Mouse (Mus musculus) CD8-positive naive resting alpha-beta T cell, adult 2 months (primary cell): Measurements from ENCODE around the gene Slc52a3.
"Not testable (repeated sequence)": the region's sequence is repeated elsewhere in the genome, so short reads cannot be mapped to it uniquely, and the experiment has no call there.

Experiments
- DNase-seq, 2 experiments: peaks; one replicate each; pipeline ENCODE4 v3.0.0; 2022; ENCODE audit warnings: low read depth in 2 of 2, low spot score in 2 of 2

The Slc52a3 gene

GRCm38 (mm10) chr2:151972880-151973594 is 23.3 kb upstream of the Slc52a3 start:
- peak; percentile 32 to 36 for DNase-seq

DNA sequence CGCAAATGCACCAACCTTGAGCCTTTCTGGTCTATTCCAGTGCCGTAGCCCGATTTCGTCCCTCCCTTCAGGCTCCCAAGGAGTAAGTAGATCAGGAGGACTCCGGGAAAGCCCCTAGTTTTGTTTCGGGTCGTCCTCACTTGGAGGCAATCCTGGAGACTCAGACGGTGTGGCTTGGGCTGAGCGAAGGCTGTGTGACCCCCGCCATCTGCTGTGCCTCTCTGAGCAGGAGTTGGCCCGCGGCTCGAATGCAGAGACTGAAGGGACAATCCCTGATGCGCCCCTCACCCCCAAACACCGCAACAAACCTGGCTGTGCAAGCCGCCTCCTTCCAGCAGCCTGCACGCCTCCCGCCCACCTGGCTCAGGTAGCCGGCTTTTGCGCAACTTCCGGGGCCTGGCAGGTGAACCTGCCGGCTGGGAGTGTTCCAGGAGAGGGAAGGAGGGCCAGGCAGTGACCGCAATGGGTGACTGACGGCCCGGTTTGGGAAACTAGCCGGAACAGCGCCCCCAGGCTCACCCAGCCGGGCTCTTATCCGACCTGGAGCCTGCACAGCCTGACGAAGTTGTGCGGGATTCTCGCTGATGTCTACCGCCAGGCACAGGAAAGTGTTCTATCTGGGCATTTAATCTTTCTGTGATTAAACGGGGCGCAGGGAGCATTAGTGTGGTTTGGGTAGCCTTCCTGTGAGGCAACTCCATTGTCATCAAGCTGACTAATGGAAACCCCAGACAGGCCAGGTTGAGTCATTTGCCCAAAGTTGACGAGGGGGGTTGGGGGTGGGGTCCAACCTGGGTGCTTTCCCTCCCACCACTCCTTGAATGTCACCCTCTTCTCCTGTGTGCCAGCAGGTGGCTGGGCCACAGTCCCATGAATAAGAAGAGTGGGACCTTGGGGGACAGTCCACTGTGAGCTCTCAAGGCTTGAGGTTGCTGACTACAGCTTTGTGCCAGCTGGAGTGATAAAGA is 22.4 kb upstream of the Slc52a3 start:
- DNase-seq = no peak

GRCm38 (mm10) chr2:151975295-151975694 is 21.0 kb upstream of the Slc52a3 start:
- DNase-seq = no peak

GRCm38 (mm10) chr2:151976067-151976466 is 20.2 kb upstream of the Slc52a3 start:
- DNase-seq = no peak

- DNase-seq = no peak
Observed at GRCm38 (mm10) chr2:151977689-151978440, 18.4 kb upstream of the Slc52a3 start.

GRCm38 (mm10) chr2:151978494-151978893 is 17.8 kb upstream of the Slc52a3 start:
- DNase-seq = no peak

DNA sequence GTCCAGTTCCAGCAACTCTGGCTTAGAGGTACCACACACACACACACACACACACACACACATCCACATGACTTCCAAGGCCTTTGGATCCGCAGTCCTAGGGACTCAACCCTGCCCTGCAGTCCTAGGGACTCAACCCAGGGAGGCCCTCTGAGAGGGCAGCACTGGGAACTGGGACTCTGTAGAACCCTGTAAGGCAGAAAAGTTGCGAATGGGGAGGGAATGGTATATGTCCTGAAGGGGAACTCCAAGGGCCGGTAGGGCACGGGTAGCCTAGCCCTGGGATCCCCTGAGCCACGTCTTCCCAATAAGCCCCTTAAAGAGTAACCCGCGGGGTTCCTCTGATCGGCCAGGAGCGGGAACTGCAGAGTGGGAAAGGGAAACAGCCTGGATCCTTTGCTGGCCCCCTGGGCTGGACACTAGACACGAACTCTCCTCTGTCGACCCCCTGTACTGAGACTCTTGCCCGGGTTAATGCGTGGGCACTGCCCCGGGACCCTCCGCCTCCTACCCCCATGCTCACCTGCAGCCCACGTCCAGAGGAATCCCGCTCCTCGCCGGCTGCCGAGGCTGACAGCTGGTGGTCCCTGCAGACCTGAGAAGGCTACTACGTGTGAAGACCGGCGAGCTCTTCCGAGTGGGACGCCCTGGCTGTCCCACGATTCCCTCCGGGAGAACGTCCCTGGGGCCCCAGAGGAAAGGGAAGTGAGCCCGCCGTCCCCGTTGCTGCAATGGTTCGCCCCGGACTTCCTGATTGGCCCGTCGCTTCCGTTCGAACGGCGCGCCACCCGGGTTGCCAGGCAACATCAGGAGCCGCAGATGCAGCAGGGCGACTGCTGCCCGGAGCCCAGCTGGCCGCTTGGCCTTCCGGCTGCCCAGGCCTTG is 16.6 kb upstream of the Slc52a3 start, which contains the start of gene Fam110a:
TSS of gene Fam110a (minus strand) at position 750 of the 885 bp plus-strand sequence.
- DNase-seq = peak; percentile 28 to 49

- DNase-seq = no peak
Observed at GRCm38 (mm10) chr2:151980355-151980693, 16.0 kb upstream of the Slc52a3 start.

DNA sequence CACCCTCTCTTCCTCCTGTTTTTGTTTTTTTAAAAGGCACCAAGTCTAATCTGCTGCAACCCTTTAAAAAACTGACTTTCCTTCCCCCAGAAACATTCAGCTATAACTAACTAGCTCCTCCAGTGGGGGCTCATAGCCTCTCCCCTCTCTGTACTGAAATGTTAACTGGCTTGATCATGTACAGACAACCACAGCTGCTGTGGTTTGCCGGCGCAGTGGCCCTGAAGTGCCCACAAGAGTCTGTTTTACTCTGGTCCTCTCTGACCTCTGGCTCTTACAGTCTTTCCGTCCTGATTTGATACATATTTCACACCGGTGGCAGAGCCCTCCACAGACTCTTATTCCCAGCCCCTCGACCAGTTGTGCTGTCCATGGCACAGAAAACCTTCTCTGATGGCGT is 15.0 kb upstream of the Slc52a3 start:
- no peak for DNase-seq

DNA sequence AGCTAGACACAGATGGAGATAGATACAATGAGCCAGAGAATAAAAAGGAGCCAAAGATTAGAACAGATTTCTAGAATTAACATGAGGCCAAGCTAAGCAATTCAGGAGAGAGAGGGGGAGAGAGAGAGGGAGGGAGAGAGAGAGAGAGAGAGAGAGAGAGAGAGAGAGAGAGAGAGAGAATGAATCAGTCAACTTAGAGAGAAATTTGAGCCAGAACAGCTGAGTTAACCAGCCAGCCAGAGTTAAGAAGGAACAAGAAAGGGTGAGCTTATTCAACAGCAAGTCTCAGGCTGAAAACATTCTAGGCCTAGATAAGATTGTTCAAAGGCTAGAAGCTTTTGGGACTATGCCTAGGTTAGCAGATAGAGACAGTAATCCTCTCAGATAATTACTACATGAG is 13.8 kb upstream of the Slc52a3 start:
- DNase-seq = no peak

DNA sequence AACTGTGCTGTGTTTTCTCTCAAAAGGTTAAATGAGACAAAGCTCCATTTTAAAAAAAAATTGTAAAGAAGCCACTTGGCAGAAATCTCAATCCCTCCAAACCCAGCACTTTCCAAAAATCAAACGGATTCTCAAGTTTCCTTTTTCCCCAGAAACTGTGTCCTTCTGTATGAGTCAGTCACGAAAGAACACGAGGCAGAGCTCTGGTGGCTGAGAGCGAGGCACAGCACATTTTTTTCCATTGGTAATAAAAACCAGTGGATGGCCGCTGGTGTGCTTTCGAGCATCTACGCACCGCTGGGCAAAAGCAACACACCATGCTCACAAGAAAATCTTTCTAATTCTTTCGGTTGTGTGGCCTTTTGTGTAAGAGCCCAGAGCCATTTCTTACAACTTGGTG is 12.3 kb upstream of the Slc52a3 start:
- DNase-seq = no peak

DNA sequence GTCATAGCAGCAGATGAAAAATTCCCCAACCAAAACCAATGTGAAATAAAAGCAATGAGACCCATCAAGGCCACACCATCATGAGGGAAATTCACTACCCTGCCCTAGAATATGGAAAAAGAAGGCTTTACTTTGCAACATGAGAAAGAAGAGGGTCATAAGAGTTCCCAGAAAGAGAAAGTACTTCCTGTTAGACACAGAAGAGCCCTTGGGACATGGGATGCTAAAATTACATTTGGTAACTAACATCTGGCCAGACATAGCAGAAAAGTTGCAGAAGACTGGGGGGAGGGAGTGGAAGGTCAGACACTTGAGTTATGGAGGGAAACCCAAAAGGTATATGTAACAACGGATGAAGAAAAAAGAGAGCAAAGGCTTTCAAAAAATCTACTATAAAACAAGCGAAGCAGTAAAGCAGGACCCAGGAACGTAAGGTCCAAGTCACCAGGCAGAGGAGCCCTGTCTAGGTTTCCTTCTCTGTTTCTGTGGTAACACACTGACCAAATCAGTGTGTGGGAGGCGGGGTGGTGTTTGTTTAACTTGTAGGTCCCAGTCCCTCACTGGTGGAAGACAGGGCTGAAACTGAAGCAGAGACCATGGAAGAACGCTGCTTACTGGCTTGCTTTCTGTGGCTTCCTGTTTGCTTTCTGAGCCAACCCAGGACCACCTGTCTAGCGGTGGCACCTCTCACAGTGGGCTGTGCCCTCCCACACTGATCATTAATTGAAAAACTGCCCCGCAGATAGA is 10.7 kb upstream of the Slc52a3 start:
- DNase-seq = no peak

DNA sequence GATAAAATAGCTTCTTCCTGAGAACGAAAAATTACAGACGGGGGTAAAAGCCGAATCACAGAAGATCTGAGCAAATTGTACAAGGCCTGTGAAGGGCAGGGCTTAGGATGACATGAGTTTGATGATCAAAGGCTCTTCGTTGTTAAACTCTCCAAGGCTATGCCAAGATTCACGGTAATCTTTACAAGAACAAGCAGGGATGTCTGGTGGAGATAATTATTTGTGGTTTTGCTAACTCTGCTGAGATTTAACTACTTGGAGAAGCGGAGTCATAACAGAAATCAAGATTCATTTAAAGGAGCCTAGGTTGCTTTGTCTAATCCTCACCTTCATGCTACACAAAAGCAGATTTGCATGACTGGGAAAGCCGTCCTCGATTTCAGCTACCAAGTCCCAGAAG is 9.4 kb upstream of the Slc52a3 start:
- DNase-seq = no peak

GRCm38 (mm10) chr2:151988978-151989377 is 7.3 kb upstream of the Slc52a3 start:
- no peak for DNase-seq

- DNase-seq = no peak
Observed at GRCm38 (mm10) chr2:151990985-151991394, 5.3 kb upstream of the Slc52a3 start.

GRCm38 (mm10) chr2:151991446-151991845 is 4.9 kb upstream of the Slc52a3 start:
- DNase-seq = no peak

DNA sequence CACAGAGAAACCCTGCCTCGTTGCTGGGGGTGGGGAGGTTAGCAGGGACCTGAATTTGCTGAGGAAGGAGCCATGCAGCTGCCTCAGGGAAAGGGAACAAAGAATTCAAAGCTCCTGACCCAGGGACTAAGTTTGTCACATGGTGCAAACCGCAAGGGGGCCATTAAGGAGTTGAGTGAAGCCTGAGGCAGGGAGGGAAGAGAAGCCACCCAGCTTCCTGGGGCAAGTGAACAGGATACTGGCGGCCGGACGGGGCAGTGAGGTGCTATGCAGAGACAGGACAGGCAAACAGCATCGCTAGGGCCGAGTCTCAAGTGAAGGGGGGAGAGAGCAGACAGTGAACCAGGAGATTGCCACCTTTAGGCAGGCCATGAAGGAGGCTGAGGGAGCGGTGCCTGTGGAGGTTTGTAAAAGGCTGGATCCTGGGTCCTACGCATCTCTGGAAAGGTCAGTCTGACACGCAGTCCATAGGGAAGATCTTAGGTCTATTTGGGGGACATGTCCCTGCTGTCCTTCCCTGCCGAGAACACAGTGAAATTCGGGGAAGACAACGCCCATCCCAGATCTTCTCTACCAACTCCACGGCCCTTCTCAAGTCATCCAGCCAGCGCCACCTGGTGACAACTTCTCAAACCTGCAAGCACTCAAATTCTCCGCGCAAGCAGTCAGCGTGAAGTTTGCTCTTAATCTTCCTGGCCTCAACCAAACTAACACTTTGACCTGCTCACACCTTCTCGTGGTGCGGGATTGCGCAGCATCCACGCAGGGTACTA is 1.8 kb upstream of the Slc52a3 start:
- peak; percentile 56 to 67 for DNase-seq

DNA sequence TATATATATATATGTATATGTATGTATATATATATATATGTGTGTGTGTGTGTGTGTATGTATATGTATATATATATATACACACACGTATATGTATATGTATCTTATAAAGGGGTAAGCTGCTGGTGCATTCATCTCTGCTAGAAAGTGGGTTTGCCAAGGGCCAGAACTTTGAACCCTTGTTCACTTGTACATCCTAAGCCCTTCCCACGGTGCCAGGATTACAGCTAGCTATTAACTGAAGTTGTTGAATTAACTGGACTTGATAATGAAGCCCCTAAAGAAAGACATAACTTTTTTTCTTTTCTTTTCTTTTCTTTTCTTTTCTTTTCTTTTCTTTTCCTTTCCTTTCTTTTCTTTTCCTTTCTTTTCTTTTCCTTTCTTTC is 872 bp downstream of the Slc52a3 start:
- DNase-seq = not testable (repeated sequence)
